Mouse (Mus musculus) embryo, embryonic 9.5 days (tissue): ENCODE results near the gene Sbk2.

ENCODE experiments used
- DNase-seq: peaks from one replicate; pipeline ENCODE4 v3.0.0-alpha.2; 2017; ENCODE audit errors: extremely low spot score

Gene Sbk2

DNA sequence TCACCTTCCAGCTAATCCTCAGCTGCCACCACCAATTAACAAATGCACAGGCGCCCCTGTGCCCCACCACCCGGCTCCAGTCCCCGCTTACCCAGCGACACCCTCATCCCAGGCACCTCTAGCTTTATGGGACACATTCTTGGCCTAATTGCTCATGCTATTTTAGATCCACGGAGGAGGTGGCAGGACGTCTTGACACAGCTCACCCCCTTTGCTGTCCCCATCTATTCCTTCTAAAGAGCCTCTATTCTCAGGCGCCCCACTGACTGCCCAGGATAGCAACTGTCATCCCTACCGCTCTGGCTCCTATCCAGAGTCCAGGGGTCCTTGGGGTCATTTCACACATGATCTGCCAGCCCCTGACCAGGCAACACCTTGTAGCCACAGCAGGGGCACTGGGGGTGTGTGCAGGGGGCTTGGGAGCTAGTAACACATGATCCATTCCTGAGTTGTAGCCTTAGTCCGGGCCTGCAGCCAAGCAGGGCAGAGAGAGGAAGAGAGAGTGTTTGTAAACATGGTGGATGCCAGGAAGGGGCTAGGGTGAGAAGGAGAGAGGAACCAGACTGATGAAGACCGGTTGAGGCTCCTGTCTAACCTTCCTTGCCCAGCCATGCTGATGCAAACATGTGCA is 10.3 kb downstream of the Sbk2 start:
- DNase-seq: no peak

DNA sequence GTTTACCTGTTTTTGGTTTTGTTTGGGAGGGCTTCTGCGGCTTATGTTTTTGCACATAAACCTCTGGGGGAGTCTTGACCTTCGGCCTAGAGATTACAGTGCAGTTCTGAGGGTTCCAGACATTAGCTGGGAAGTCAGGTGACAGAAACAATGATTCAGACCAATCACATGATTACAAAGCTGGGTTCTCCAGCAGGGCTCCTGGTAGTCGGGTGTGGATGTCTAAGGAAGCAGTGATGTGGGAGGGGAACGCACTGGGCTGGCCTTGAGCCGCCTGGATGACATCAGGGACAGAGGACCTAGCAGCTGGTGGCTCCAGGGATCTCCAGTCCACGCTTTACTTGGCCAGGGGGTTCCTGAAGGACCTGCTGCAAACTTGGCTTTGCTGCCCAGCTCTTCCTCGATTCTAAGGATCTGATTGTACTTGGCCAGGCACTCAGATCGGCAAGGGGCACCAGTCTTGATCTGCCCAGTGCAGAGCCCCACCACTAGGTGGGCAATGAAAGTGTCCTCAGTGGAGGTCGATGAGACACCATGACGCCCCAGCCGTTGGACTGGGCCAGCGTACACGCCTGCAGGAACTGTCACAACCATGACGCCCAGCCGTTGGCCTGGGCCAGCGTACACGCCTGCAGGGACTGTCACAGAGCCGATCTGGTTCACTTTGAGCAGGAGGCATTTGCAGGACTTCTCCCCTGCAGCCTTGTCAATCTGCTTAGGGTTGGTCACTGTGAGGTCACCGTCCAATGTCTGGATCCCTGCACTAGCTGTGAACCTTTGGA is 13.5 kb downstream of the Sbk2 start:
- no peak for DNase-seq

DNA sequence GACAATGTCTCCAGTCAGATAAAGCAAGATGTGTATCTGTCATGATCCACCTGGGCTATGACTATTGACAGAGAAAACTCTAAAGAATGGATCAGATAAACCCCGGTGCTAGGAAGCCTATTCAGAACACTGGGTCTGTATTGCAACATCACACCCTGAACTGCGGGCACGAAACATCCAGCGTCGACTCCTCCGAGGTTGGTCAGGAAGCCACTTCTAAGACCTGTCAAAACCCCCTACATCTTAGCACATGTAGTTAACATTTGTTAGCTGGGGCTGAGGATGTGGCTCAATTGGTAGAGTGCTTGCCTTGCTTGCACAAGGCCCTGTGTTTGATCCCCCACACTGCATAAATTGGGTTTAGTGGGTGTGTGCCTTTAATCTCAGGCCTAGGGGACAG is 15.8 kb downstream of the Sbk2 start:
- DNase-seq: no peak

DNA sequence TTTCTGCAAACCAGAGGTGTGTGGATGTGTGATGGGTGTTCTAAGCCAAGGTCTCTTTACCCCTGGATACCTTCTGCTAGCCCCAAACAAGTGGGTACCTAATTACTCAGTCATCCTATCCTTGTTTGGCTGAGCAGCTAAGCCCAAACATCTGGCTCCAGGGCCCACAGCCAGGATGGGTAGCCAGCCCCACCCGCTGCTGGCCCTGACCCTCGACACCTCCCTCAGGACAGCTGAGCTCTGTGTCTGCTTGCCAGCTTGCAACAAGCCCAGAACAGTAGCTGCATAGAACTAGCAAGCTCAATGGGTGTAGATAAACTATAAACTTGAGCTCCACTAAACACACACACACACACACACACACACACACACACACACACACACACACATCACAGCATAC is 16.4 kb downstream of the Sbk2 start:
- DNase-seq: no peak

DNA sequence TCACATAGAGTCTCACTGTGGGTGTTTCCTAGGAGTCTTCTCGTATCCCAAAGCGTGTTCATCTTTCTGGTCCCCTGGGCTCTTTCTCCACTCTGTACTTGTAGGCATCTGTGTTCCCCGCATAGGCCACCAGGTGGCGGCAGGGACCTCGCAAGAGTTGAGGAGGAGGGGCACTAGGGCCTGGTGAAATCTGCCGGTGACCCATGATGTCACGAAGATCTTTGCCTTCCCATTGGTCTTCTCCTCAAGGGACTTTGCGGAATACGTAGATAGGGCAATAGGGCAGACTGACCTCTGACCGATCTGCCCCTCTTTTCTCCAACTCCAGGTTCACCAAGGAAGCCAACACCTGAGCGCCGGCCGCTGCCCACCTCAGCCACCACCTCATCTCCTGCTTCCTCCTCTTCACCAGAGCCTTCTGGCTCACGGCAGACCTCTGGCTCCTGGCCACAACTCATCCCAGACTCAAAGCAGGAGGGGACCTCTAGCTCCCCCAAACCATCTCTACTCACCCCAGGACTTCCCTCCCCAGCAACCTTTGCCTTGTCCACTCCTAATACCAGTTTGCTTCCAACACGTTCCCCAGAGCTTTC is 20.9 kb downstream of the Sbk2 start:
- DNase-seq: peak; percentile 90

DNA sequence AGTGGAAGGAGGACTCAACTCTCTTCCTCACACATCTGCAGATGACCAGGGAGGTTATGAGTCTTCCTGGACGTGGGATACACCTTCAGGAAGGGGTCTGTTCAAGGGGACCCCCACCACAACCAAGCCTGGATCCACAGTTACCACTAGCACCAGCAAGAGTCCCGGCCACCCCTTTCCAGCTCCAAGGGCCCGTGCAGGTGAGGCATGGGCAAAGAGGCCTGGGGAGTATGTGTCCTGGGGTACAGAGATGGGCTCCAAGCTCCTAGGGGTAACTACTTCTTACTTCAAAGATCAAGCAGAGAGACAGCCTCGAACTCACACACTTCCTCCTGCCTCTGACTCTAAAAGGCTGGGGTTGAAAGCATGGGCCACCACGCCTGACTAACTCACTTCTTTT is 21.5 kb downstream of the Sbk2 start:
- no peak for DNase-seq

DNA sequence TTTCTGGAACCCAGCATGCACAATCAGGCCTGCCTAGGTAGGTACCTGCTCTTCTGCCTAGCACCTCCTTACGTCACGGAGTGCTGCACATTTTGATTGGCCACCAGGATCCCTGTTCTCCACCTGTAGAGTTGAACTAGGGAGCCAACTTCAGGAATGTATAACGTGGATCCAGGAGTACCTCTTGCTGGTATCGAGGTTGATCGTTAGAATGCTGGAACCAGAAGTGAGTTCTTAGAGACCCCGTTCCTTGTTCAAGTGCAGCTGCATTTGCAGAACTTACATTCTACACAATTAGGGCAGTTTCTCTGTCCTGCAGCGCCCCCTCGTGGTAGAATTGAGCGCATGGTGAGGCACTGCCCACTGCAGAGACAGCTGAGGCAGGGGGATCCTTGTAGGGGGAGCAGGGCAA is 24.1 kb downstream of the Sbk2 start:
- peak; percentile 78 for DNase-seq

DNA sequence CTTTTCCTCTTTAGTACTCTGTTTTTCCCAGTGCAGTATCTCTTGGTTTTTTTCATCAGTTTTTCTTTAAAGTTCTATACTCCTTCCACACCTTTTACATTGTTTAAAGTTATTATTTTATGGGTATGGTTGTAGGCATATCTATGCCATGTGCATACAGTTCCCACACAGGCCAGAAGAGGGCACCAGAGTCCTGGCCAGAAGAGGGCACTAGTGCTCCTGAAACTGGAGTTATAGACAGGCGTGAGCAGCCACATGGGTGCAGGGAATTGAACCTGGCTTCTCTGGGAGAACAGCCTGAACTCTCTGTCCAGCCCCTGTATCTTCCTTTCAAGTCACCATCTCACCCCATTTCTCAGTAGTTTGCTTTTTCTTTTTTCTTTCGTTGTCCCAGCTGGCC is 25.8 kb downstream of the Sbk2 start:
- peak; percentile 57 for DNase-seq

DNA sequence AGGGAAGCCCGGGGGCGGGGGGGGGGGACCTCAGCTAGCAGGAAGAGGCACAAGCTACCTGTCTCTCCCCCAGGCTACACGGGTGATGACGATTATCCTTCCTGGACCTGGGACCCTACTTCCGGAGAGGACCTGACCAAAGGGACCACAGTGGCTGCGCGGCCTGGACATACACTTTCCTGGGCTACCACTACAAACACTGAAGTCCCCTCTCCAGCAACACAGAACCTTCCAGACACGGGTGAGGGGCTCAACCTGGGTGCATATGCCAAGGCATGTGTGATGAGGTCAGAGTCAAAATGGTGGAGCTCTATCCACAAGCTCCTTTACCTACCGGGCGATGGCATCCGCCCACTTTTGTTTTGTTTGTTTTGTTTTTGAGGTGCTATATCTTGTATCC is 26.8 kb downstream of the Sbk2 start:
- DNase-seq: no peak

DNA sequence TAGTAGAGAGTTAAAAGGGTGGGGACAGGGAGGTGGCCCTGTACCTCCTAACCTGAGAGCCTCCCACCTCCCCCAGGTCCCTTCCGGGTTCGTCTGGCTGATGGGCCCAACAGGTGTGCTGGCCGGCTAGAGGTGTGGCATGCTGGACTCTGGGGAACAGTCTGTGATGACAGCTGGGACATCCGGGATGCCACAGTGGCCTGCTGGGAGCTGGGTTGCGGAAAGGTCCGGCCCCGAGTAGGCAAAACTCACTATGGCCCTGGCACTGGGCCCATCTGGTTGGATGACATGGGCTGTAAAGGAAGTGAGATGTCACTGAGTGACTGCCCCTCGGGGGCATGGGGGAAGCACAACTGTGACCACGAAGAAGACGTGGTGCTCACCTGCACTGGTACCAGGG is 27.4 kb downstream of the Sbk2 start:
- no peak for DNase-seq

DNA sequence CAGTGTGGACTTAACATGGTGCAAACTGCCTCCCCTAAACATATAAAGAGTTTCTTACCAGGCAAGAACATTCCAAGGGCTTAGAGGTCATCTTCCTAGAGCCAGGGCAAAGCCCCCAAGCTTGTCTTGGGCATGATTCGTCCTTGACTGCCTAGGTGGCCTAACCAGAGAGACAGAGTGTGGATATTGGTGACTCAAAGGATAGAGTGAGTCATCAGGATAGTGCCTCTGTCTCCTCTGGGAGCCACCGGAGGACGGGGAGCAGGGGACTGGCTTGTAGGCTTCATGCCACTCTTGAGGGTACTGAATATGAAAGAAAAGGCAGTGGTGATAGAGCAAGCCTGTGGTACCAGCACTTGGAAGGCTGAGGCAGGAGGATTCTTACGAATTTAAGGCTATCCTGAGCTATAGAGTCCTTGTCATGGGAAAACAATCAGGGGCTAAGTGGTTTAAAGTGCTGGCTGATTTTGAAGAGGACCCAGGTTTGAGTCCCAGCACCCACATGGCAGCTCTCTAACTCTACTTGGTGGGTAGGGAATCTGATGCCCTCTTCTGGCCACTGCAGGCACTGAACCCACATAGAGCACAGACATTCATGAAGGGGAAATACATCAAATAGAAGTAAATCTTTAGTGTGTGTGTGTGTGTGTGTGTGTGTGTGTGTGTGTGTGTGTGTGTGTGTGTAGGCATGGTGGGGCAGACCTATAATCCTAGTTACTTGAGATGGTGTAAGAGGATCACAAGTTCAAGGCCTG is 29.9 kb downstream of the Sbk2 start:
- DNase-seq: no peak

DNA sequence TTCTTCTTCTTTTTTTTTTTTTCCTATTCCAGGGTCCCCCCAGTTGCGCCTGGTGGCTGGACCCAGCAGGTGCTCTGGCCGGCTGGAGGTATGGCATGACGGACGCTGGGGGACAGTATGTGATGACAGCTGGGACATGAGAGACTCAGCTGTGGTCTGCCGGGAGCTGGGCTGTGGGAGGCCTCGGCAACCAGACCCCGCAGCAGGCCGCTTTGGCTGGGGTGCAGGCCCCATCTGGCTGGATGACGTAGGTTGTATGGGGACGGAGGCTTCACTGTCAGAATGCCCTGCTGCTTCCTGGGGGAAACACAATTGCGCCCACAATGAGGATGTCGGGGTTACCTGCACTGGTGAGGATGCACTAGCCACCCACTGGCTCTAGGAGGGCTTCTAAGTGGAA is 31.1 kb downstream of the Sbk2 start:
- no peak for DNase-seq

DNA sequence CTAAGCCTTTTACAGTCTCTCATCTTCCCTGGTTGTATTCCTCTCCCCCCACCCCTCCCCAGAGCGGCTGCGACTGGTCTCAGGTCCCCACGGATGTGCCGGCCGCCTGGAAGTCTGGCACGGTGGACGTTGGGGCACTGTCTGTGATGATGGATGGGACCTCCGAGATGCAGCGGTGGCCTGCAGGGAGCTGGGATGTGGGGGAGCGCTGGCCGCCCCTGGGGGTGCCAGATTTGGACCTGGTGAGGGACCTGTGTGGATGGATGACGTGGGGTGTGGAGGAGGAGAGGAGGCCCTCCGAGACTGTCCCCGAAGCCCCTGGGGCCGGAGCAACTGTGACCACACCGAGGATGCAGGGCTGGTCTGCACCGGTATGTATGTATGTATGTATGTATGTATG is 35.9 kb downstream of the Sbk2 start:
- no peak for DNase-seq

DNA sequence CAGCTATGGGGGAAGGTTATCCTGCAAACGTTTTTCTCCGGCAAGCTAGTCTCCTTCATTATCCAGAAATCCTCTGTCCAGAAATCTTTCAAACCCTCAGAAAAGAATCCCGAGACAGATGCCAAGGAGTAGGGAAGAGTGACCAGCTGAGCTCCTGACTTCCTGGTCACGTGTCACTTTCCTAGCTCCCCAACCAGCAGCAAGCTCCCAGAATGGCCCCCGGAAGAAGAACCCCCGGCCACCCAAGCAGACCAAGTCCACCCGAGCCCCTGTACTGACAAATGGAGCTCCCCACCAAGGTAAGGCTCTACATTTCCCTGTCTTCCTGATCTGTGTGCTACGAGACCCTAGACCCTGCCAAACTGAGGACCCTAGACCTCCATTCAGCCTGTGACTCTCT is 36.5 kb downstream of the Sbk2 start:
- no peak for DNase-seq

DNA sequence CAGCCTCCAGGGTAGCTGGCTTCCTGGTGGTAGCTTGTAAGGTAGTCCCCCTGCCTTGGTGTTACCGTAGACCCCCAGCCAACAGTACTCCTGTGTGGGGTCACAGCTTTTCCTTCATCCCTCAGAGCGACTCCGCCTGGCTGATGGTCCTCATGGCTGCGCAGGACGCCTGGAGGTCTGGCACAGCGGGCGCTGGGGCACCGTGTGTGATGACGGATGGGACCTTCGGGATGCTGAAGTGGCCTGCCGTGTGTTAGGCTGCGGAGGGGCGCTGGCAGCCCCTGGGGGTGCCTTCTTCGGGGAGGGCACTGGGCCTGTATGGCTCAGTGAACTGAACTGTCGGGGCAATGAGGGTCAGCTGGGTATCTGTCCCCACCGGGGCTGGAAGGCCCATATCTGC is 37.4 kb downstream of the Sbk2 start:
- DNase-seq: no peak

DNA sequence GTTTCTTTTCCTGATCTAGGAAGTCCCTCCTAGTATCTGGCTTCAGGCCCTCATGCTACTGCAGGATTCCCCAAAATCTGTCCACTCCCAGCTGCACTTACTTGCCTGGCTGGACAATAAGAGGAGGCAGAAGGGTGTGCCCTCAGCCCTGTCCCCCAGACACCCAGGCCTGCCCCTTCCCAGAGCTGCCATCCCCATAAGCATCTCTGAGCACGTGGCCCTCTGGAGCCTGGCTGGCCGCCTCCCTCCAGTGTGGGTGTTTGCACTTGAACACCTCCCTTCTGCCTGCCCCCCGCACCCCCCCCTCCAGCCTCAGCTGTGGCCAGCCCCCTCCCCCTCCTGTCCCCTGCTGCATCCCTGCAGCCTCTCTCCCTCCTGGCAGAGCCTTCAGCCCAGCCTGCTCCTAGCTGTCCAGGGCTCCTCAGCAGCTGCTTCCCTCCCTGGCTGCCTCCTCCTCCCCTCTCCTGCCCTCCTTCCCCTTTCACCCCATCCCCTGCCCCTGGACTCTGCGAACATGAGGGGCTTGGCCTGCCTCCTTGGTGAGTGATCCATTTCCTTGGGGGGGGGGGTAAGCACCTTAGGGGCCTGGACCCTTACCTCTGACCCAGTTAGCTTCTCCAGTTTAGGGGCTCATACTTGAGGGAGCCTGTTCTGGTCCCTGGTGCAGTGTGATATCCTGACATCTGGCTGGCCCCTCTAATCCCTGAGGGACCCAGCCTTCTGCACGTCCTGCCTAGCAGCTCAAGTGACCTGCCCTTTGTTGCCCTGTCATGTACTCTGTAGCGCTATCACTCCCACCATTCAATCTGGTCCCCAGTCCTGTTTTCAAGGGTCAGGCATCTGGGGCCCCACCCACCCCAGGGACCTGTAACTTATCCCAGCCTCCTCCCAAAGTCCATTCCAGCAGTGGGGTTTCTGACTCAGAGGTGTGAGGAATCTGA is 38.5 kb downstream of the Sbk2 start, which contains the start of gene Ssc5d:
Ssc5d (plus strand) TSS at position 345 of the 941 bp plus-strand sequence.
- peak; percentile 70 for DNase-seq

DNA sequence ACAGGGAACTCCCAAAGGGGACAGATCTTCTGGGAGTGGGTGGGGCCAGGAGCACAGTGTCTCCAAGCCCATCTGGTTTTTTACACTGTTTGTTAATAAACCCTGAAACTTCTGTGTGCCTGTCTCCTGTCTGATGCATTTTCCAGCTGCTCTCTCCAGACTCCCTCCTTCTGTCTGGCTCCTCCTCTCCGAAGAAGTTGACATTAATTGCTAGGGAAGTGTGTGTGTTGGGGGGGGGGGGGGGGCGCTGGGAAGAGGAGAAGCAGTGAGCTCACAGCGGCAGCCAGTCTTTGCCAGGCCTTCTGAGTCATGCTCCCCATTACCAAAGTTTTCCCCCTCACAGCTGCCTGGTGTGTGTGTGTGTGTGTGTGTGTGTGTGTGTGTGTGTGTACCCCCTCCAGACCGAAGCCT is 39.3 kb downstream of the Sbk2 start:
- peak; percentile 57 for DNase-seq

DNA sequence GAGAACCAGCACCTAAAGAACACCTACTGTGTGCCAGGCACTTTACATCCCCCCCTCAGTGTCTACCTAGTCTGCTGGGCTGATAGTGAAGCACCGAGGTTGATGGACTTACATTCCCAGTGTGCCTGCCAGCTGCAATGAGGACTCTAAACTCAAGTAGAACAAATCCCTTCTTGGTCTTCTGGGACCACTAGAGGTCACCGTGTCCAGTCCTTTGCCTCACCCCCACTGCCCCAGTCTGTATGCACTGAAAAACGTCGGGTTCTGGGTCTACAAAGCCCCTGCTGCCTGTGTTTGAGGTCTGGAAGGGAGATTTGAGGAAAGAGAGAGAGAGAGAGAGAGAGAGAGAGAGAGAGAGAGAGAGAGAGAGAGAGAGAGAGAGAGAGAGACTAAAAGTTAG is 39.7 kb downstream of the Sbk2 start:
- DNase-seq: peak; percentile 50

DNA sequence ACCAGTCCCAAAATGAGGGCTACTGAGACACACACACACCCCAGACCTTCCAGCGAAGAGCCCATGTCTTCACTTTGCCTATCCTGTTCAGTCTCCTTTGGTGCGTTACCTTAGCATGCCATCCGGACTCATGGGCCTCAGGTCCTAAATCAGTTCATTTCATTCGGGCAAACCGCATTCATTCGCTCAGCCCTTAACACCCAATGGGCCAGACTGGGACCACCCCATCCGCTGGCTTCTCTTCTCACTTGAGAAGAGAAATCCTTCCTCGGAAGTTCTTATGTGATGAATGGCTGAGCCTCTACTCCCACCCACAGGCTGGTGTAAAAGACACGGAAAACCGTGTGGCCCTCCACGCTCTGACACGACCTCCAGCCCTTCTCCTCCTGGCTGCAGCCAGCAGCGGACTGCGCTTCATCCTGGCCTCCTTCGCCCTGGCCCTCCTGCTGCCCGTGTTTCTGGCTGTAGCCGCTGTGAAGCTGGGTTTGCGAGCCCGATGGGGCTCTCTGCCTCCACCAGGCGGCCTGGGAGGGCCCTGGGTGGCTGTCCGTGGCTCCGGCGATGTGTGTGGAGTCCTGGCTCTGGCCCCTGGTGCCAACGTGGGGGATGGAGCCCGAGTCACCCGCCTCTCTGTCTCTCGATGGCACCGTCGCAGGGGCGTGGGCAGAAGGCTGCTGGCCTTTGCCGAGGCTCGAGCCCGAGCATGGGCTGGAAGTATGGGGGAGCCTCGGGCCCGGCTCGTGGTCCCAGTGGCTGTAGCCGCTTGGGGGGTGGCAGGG is 40.4 kb downstream of the Sbk2 start:
- DNase-seq: peak; percentile 66

DNA sequence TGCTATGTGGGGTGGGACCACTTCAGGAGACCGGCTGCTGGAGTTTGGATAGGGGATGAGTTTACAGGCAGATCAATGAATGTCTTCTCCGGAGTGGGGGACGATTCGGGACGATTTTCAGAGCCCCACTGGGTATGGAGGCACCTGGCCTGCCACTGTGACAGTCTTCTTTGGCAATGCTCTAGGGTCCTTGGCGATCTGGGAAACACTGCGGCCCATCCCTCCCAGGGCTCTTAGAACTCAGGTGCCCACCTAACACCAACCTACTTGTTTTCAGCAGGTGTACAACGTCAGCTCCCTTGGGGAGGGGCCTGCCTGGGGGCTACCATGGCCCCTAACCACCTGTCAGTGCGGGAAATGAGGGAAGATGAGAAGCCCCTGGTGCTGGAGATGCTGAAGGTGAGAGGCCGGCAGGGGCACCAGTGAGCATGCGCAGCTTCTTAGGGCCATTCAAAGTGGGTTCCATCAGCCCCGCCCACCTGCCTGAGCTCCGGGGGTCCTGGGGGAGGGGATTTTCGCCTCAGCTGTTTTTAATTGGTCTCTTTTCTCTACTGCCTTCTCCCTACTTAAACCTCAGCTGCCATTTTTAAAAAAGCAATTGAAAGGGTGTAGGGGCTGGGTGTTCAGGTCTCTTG is 41.2 kb downstream of the Sbk2 start:
- DNase-seq: peak; percentile 81
